Mouse (Mus musculus) lung, postnatal 0 days (tissue): Measurements from ENCODE around the gene Mfsd11. TPM values are rescaled to one million over a fixed set of nuclear protein-coding genes. Genes with fewer than 3 reads are reported as not detected.

Source experiments
- ATAC-seq: fragments of 200-750 bp; cut with Nextera tagmentation; 2 replicates; pipeline ENCODE4 v1.8.0; 2017; ENCODE audit warnings: moderate library complexity
- DNase-seq: peaks from one replicate; pipeline ENCODE4 v3.0.0-alpha.2; 2016; ENCODE audit warnings: low spot score
- H3K27ac ChIP-seq: fragments of 300-500 bp; sonication (generic); 2 replicates; pipeline ENCODE4 v1.5.1; 2014; ENCODE audit warnings: antibody characterized with exemption, mild to moderate bottlenecking, low read length, mixed read lengths
- H3K27me3 ChIP-seq: fragments of 300-500 bp; sonication (generic); replicated peaks from 2 replicates; pipeline ENCODE4 v1.6.1; 2014; ENCODE audit warnings: low read length, mixed read lengths; ENCODE audit not compliant: insufficient read depth
- H3K36me3 ChIP-seq: fragments of 300-500 bp; sonication (generic); 2 replicates; pipeline ENCODE4 v1.6.1; 2014; ENCODE audit warnings: low read length, mixed read lengths; ENCODE audit not compliant: insufficient read depth
- H3K4me1 ChIP-seq: fragments of 300-500 bp; sonication (generic); 2 replicates; pipeline ENCODE4 v1.6.1; 2014; ENCODE audit warnings: antibody characterized with exemption, low read depth, low read length, mixed read lengths; ENCODE audit not compliant: insufficient read depth
- H3K4me2 ChIP-seq: fragments of 300-500 bp; sonication (generic); replicated peaks from 2 replicates; pipeline ENCODE4 v1.6.1; 2014; ENCODE audit warnings: low read depth, mild to moderate bottlenecking, low read length, moderate library complexity, mixed read lengths
- H3K4me3 ChIP-seq: fragments of 300-500 bp; sonication (generic); 2 replicates; pipeline ENCODE4 v1.5.1; 2014; ENCODE audit warnings: low read depth, low read length
- H3K9ac ChIP-seq: fragments of 300-500 bp; sonication (generic); replicated peaks from 2 replicates; pipeline ENCODE4 v1.6.1; 2014; ENCODE audit warnings: low read depth, mild to moderate bottlenecking
- H3K9me3 ChIP-seq: fragments of 300-500 bp; sonication (generic); 2 replicates; pipeline ENCODE4 v1.6.1; 2016; ENCODE audit warnings: low read length, mixed read lengths
- CTCF ChIP-seq: IDR thresholded peaks from 2 replicates; pipeline ENCODE4 v1.5.1; 2016; ENCODE audit warnings: antibody characterized with exemption, mild to moderate bottlenecking
- EP300 ChIP-seq: IDR thresholded peaks from 2 replicates; pipeline ENCODE4 v1.6.1; 2016; ENCODE audit warnings: antibody characterized with exemption, mild to moderate bottlenecking, control low read depth
- WGBS: fragments of 180-500 bp; shearing (Covaris S2); extraction: QIAGEN DNeasy Blood & Tissue Kit; methylation state at CpG from one replicate; pipeline ENCODE4 v1.1.7; 2014; 5-methylcytosine and 5-hydroxymethylcytosine counted together
- polyA plus RNA-seq: library from polyadenylated mRNA; unstranded; fragments of >200 nt; fragmentation: Nextera tagmentation; extraction: Ambion mirVana; gene quantifications from 2 replicates; pipeline ENCODE4 v1.2.1, GENCODE M21; 2015

The Mfsd11 gene
- polyA plus RNA-seq, 1 experiment from 2014 or later, result 44.7 TPM

GRCm38 (mm10) chr11:116838936-116839335 lies 13.3 kb upstream of the Mfsd11 start:
- Histone ChIP-seq H3K27me3 (no peaks in the 10 kb centered on the region), H3K9ac (no peak overlapping the region), H3K4me3 (no peak overlapping the region), H3K4me2 (no peak overlapping the region), H3K27ac (no peak overlapping the region), H3K36me3 (peaks cover 31% of the 10 kb centered on the region), H3K4me1 (peaks cover 8% of the 10 kb centered on the region), H3K9me3 (no peaks in the 10 kb centered on the region)
- no peak for ATAC-seq
- TF ChIP-seq EP300 (no peak), CTCF (peak; percentile 36)
- DNase-seq, result no peak
- 79% methylated on average over 14 of the region's 14 CpGs for WGBS

- DNase-seq (no peak), ATAC-seq (no peak)
- no peak overlapping the region for H3K9ac ChIP-seq
- H3K4me2 ChIP-seq, result no peak overlapping the region
- TF ChIP-seq CTCF (no peak), EP300 (no peak)
- peaks cover 13% of the 10 kb centered on the region for H3K4me1 ChIP-seq
- H3K27ac ChIP-seq, result no peak overlapping the region
- WGBS, result 75% methylated on average over 7 of the region's 7 CpGs
- no peak overlapping the region for H3K4me3 ChIP-seq
- no peaks in the 10 kb centered on the region for H3K27me3 ChIP-seq
- peaks cover 25% of the 10 kb centered on the region for H3K36me3 ChIP-seq
- H3K9me3 ChIP-seq, result no peaks in the 10 kb centered on the region
Measured at GRCm38 (mm10) chr11:116839601-116840000, 12.6 kb upstream of the Mfsd11 start.

GRCm38 (mm10) chr11:116840748-116841147 lies 11.5 kb upstream of the Mfsd11 start:
- Histone ChIP-seq H3K36me3 (peaks cover 23% of the 10 kb centered on the region), H3K4me3 (no peak overlapping the region), H3K9ac (no peak overlapping the region), H3K4me1 (peaks cover 13% of the 10 kb centered on the region), H3K27ac (no peak overlapping the region), H3K4me2 (no peak overlapping the region), H3K9me3 (no peaks in the 10 kb centered on the region), H3K27me3 (no peaks in the 10 kb centered on the region)
- DNase-seq, result no peak
- WGBS, result 85% methylated on average over 4 of the region's 4 CpGs
- ATAC-seq, result no peak
- TF ChIP-seq CTCF, result 0 out of 2 replicates have a peak, but pooled peaks have one; percentile 10
- no peak for TF ChIP-seq EP300

GRCm38 (mm10) chr11:116842531-116843260 lies 9.5 kb upstream of the Mfsd11 start:
- WGBS, result 3% methylated on average over 65 of the region's 73 CpGs
- Histone ChIP-seq H3K4me1 (peaks cover 13% of the 10 kb centered on the region), H3K9ac (peak overlapping the region; percentile 85), H3K9me3 (no peaks in the 10 kb centered on the region), H3K27ac (peak overlapping the region; percentile 99), H3K4me3 (peak overlapping the region; percentile 74), H3K36me3 (peaks cover 20% of the 10 kb centered on the region), H3K27me3 (no peaks in the 10 kb centered on the region), H3K4me2 (peak overlapping the region; percentile 70)
- ATAC-seq, result peak; percentile 45
- TF ChIP-seq CTCF, result peak; percentile 35; the same call in 1 of the 2 replicates
- no peak for TF ChIP-seq EP300
- peak; percentile 83 for DNase-seq

- peak within 1 kb of the TSS; percentile 99 for H3K27ac ChIP-seq
- 1% methylated on average over 69 of the region's 72 CpGs for WGBS
- TF ChIP-seq CTCF (no peak), EP300 (no peak; the same call in 1 of the 2 replicates)
Measured at GRCm38 (mm10) chr11:116843261-116844233, 8.7 kb upstream of the Mfsd11 start, which contains the start of the genes Mettl23 and Jmjd6. Mettl23 (plus strand) TSS chr11:116843278. Jmjd6 (minus strand) TSS chr11:116843449.

More at GRCm38 (mm10) chr11:116843261-116844233, 8.7 kb upstream of the Mfsd11 start, which contains the start of the genes Mettl23 and Jmjd6:
- Histone ChIP-seq H3K4me3 (peak within 1 kb of the TSS; percentile 74), H3K9me3 (no peaks in the 10 kb centered on the region), H3K27me3 (no peaks in the 10 kb centered on the region), H3K4me1 (peaks cover 13% of the 10 kb centered on the region), H3K9ac (peak within 1 kb of the TSS; percentile 85), H3K36me3 (peaks cover 20% of the 10 kb centered on the region), H3K4me2 (peak within 1 kb of the TSS; percentile 70)
- DNase-seq, result peak; percentile 99
- ATAC-seq, result peak; percentile 96
